Mouse (Mus musculus) limb, embryonic 10.5 days (tissue): ENCODE data around the gene Eef1akmt1. TPM values are rescaled to one million over a fixed set of nuclear protein-coding genes. Genes with fewer than 3 reads are reported as not detected.

ENCODE experiments used
- DNase-seq: peaks from one replicate; pipeline ENCODE4 v3.0.0-alpha.2; 2017; ENCODE audit warnings: low spot score
- H3K27ac ChIP-seq: fragments of 300-500 bp; sonication (generic); 2 replicates; pipeline ENCODE4 v1.5.1; 2016; ENCODE audit warnings: mild to moderate bottlenecking
- H3K27me3 ChIP-seq: fragments of 300-500 bp; sonication (generic); 2 replicates; pipeline ENCODE4 v1.6.1; 2016; ENCODE audit warnings: low read depth, mild to moderate bottlenecking; ENCODE audit not compliant: poor library complexity, severe bottlenecking
- H3K36me3 ChIP-seq: fragments of 300-500 bp; sonication (generic); 2 replicates; pipeline ENCODE4 v1.6.1; 2016; ENCODE audit warnings: mild to moderate bottlenecking, moderate library complexity
- H3K4me1 ChIP-seq: fragments of 300-500 bp; sonication (generic); 2 replicates; pipeline ENCODE4 v1.6.1; 2016
- H3K4me3 ChIP-seq: fragments of 300-500 bp; sonication (generic); 2 replicates; pipeline ENCODE4 v1.5.1; 2016; ENCODE audit warnings: mild to moderate bottlenecking, moderate library complexity
- H3K9me3 ChIP-seq: fragments of 300-500 bp; sonication (generic); replicated peaks from 2 replicates; pipeline ENCODE4 v1.6.1; 2016; ENCODE audit warnings: mild to moderate bottlenecking
- WGBS: fragments of 180-500 bp; shearing (Covaris S2); methylation state at CpG from one replicate; pipeline ENCODE4 v1.1.7; 2016; 5-methylcytosine and 5-hydroxymethylcytosine counted together
- polyA plus RNA-seq: library from polyadenylated mRNA; unstranded; fragments of >200 nt; fragmentation: Nextera tagmentation; extraction: Ambion mirVana; gene quantifications from 2 replicates; pipeline ENCODE4 v1.2.1, GENCODE M21; 2016

The Eef1akmt1 gene
- polyA plus RNA-seq, 1 experiment from 2014 or later = 115 TPM

GRCm38 (mm10) chr14:57576364-57577060 is 5.1 kb upstream of the Eef1akmt1 start:
- peak; percentile 7 for DNase-seq
- Histone ChIP-seq H3K9me3 (no peaks in the 10 kb centered on the region), H3K36me3 (peaks cover 48% of the 10 kb centered on the region), H3K4me3 (no peak overlapping the region), H3K27me3 (no peaks in the 10 kb centered on the region), H3K4me1 (peaks cover 3% of the 10 kb centered on the region; the same call in 1 of the 2 replicates), H3K27ac (no peak overlapping the region)
- WGBS = 94% methylated on average over 2 of the region's 2 CpGs

- Histone ChIP-seq H3K4me3 (no peak overlapping the region), H3K36me3 (peaks cover 36% of the 10 kb centered on the region), H3K27ac (no peak overlapping the region), H3K27me3 (no peaks in the 10 kb centered on the region), H3K9me3 (no peaks in the 10 kb centered on the region), H3K4me1 (peaks cover 9% of the 10 kb centered on the region)
- peak; percentile 22 for DNase-seq
- 87% methylated on average over 6 of the region's 6 CpGs for WGBS
Observed at GRCm38 (mm10) chr14:57574792-57575587, 3.6 kb upstream of the Eef1akmt1 start.

GRCm38 (mm10) chr14:57565626-57566025 is 5.8 kb downstream of the Eef1akmt1 start:
- Histone ChIP-seq H3K27me3 (no peaks in the 10 kb centered on the region), H3K36me3 (peaks cover 20% of the 10 kb centered on the region), H3K9me3 (no peaks in the 10 kb centered on the region), H3K4me1 (peaks cover 2% of the 10 kb centered on the region; the same call in 1 of the 2 replicates), H3K27ac (no peak overlapping the region), H3K4me3 (no peak overlapping the region)
- WGBS = 92% methylated on average over 6 of the region's 6 CpGs
- DNase-seq = no peak

- Histone ChIP-seq H3K9me3 (no peaks in the 10 kb centered on the region), H3K4me1 (0 out of 2 replicates have a peak, but pooled peaks cover 2% of the 10 kb centered on the region), H3K4me3 (no peak overlapping the region), H3K27ac (no peak overlapping the region), H3K27me3 (no peaks in the 10 kb centered on the region), H3K36me3 (peaks cover 25% of the 10 kb centered on the region)
- DNase-seq = no peak
- 94% methylated on average over 1 of the region's 1 CpGs for WGBS
Observed at GRCm38 (mm10) chr14:57556922-57557321, 14.5 kb downstream of the Eef1akmt1 start.

- no peak for DNase-seq
- Histone ChIP-seq H3K27me3 (no peaks in the 10 kb centered on the region), H3K9me3 (no peaks in the 10 kb centered on the region), H3K27ac (no peak overlapping the region), H3K36me3 (peaks cover 21% of the 10 kb centered on the region), H3K4me1 (0 out of 2 replicates have a peak, but pooled peaks cover 2% of the 10 kb centered on the region), H3K4me3 (no peak overlapping the region)
- WGBS = 87% methylated on average over 7 of the region's 7 CpGs
Observed at GRCm38 (mm10) chr14:57555471-57556070, 15.8 kb downstream of the Eef1akmt1 start.

- 0 out of 2 replicates have a peak, but pooled peaks cover 2% of the 10 kb centered on the region for H3K4me1 ChIP-seq
- H3K27ac ChIP-seq = no peak overlapping the region
- no peaks in the 10 kb centered on the region for H3K9me3 ChIP-seq
- H3K4me3 ChIP-seq = no peak overlapping the region
- 79% methylated on average over 5 of the region's 5 CpGs for WGBS
- peaks cover 26% of the 10 kb centered on the region for H3K36me3 ChIP-seq
- no peaks in the 10 kb centered on the region for H3K27me3 ChIP-seq
- DNase-seq = no peak
Observed at GRCm38 (mm10) chr14:57554434-57554833, 17.0 kb downstream of the Eef1akmt1 start.

- Histone ChIP-seq H3K36me3 (peaks cover 38% of the 10 kb centered on the region), H3K4me1 (no peaks in the 10 kb centered on the region), H3K27ac (no peak overlapping the region), H3K27me3 (no peaks in the 10 kb centered on the region), H3K4me3 (no peak overlapping the region), H3K9me3 (no peaks in the 10 kb centered on the region)
- no peak for DNase-seq
Observed at GRCm38 (mm10) chr14:57552945-57553344, 18.5 kb downstream of the Eef1akmt1 start.

GRCm38 (mm10) chr14:57547062-57547461 is 24.4 kb downstream of the Eef1akmt1 start:
- no peak for DNase-seq
- Histone ChIP-seq H3K36me3 (peaks cover 27% of the 10 kb centered on the region), H3K4me3 (no peak overlapping the region), H3K9me3 (no peaks in the 10 kb centered on the region), H3K27me3 (0 out of 2 replicates have a peak, but pooled peaks cover 5% of the 10 kb centered on the region), H3K27ac (peak overlapping the region; percentile 50; the same call in 1 of the 2 replicates), H3K4me1 (peaks cover 14% of the 10 kb centered on the region)
- 75% methylated on average over 5 of the region's 5 CpGs for WGBS

GRCm38 (mm10) chr14:57546557-57547021 is 24.8 kb downstream of the Eef1akmt1 start:
- 23% methylated on average over 13 of the region's 13 CpGs for WGBS
- H3K9me3 ChIP-seq = no peaks in the 10 kb centered on the region
- peaks cover 27% of the 10 kb centered on the region for H3K36me3 ChIP-seq
- H3K4me3 ChIP-seq = no peak overlapping the region
- peak overlapping the region; percentile 50; the same call in 1 of the 2 replicates for H3K27ac ChIP-seq
- H3K4me1 ChIP-seq = peaks cover 14% of the 10 kb centered on the region
- H3K27me3 ChIP-seq = 0 out of 2 replicates have a peak, but pooled peaks cover 7% of the 10 kb centered on the region
- peak; percentile 63 for DNase-seq

- H3K9me3 ChIP-seq = no peaks in the 10 kb centered on the region
- H3K4me1 ChIP-seq = peaks cover 14% of the 10 kb centered on the region
- H3K27me3 ChIP-seq = 0 out of 2 replicates have a peak, but pooled peaks cover 7% of the 10 kb centered on the region
- H3K27ac ChIP-seq = 0 out of 2 replicates have a peak overlapping the region, but pooled peaks have one; percentile 50
- no peak for DNase-seq
- H3K4me3 ChIP-seq = no peak overlapping the region
- peaks cover 27% of the 10 kb centered on the region for H3K36me3 ChIP-seq
- 90% methylated on average over 8 of the region's 8 CpGs for WGBS
Observed at GRCm38 (mm10) chr14:57546131-57546530, 25.3 kb downstream of the Eef1akmt1 start.

GRCm38 (mm10) chr14:57545526-57545925 is 25.9 kb downstream of the Eef1akmt1 start:
- no peak overlapping the region for H3K4me3 ChIP-seq
- H3K27me3 ChIP-seq = 0 out of 2 replicates have a peak, but pooled peaks cover 7% of the 10 kb centered on the region
- peaks cover 27% of the 10 kb centered on the region for H3K36me3 ChIP-seq
- no peak overlapping the region for H3K27ac ChIP-seq
- H3K9me3 ChIP-seq = no peaks in the 10 kb centered on the region
- 88% methylated on average over 17 of the region's 17 CpGs for WGBS
- peaks cover 14% of the 10 kb centered on the region for H3K4me1 ChIP-seq
- DNase-seq = no peak

GRCm38 (mm10) chr14:57543420-57544039 is 27.9 kb downstream of the Eef1akmt1 start:
- DNase-seq = no peak
- no peaks in the 10 kb centered on the region for H3K9me3 ChIP-seq
- 92% methylated on average over 13 of the region's 13 CpGs for WGBS
- no peak overlapping the region for H3K4me3 ChIP-seq
- H3K4me1 ChIP-seq = peaks cover 14% of the 10 kb centered on the region
- no peak overlapping the region for H3K27ac ChIP-seq
- peaks cover 10% of the 10 kb centered on the region for H3K36me3 ChIP-seq
- 0 out of 2 replicates have a peak, but pooled peaks cover 7% of the 10 kb centered on the region for H3K27me3 ChIP-seq
